Mouse (Mus musculus) heart, adult 2 months (tissue): ENCODE results near the gene Ugt2b36. TPM values are rescaled to one million over a fixed set of nuclear protein-coding genes. Genes with fewer than 3 reads are reported as not detected.

ENCODE experiments used
- DNase-seq, 2 experiments: peaks; one replicate each; pipeline ENCODE4 v3.0.0; 2021
- H3K27ac ChIP-seq: fragments of 200-600 bp; 2 replicates; pipeline ENCODE4 v1.8.1; 2022
- H3K27me3 ChIP-seq: fragments of 200-500 bp; 2 replicates; pipeline ENCODE4 v1.6.1; 2012; ENCODE audit warnings: mild to moderate bottlenecking, low read length, inconsistent platforms, mixed read lengths; ENCODE audit not compliant: control insufficient read depth, insufficient read depth
- H3K36me3 ChIP-seq: fragments of 200-500 bp; 2 replicates; pipeline ENCODE4 v1.6.1; 2012; ENCODE audit warnings: low read length, inconsistent platforms; ENCODE audit not compliant: control insufficient read depth, insufficient read depth
- H3K4me1 ChIP-seq: fragments of 200-500 bp; 2 replicates; pipeline ENCODE4 v1.6.1; 2011; ENCODE audit warnings: low read length; ENCODE audit not compliant: control insufficient read depth, insufficient read depth
- H3K4me3 ChIP-seq: fragments of 200-600 bp; 2 replicates; pipeline ENCODE4 v1.8.1; 2022
- H3K79me2 ChIP-seq: fragments of 200-500 bp; replicated peaks from 2 replicates; pipeline ENCODE4 v1.6.1; 2012; ENCODE audit warnings: mild to moderate bottlenecking, inconsistent platforms, low read length, moderate library complexity, mixed read lengths; ENCODE audit not compliant: control insufficient read depth, insufficient read depth
- H3K9ac ChIP-seq: fragments of 200-500 bp; 2 replicates; pipeline ENCODE4 v1.6.1; 2012; ENCODE audit warnings: low read depth, mild to moderate bottlenecking, control low read depth, inconsistent platforms, low read length, mixed read lengths
- CTCF ChIP-seq: fragments of 200-600 bp; IDR thresholded peaks from 2 replicates; pipeline ENCODE4 v1.8.1; 2022; ENCODE audit warnings: antibody characterized with exemption, mild to moderate bottlenecking, moderate library complexity
- EP300 ChIP-seq: fragments of 200-500 bp; IDR thresholded peaks from 2 replicates; pipeline ENCODE4 v1.6.1; 2011; ENCODE audit warnings: low read depth, low read length, control low read depth; ENCODE audit not compliant: insufficient read depth
- POLR2A ChIP-seq: fragments of 200-500 bp; IDR thresholded peaks from 2 replicates; pipeline ENCODE4 v1.6.1; 2011; ENCODE audit warnings: mild to moderate bottlenecking, low read depth, low read length, control low read depth; ENCODE audit not compliant: insufficient read depth
- WGBS: fragments of 180-500 bp; shearing (Covaris S2); methylation state at CpG from one replicate; pipeline ENCODE4 v1.1.7; 2018; 5-methylcytosine and 5-hydroxymethylcytosine counted together
- intact Hi-C: fragments of 180-260 bp; cut with DNase I; formaldehyde crosslinking; loops from one replicate; pipeline ENCODE4 v1.15.1; 2025
- polyA plus RNA-seq: library from polyadenylated mRNA; depleted of rRNA; stranded (reverse); fragments of >200 nt; gene quantifications from 2 replicates; pipeline ENCODE4 v1.2.3, GENCODE M21; 2012; rRNA removed
- total RNA-seq, 2 experiments: library from RNA; stranded (reverse); gene quantifications; 2 replicates each; pipeline ENCODE4 v1.2.3; 2021

Gene Ugt2b36
- total and polyA plus RNA-seq, 3 experiments: not detected

GRCm38 (mm10) chr5:87030624-87031023 lies 61.7 kb downstream of the Ugt2b36 start:
- 70% methylated on average over 1 of the region's 1 CpGs for WGBS
- no peaks in the 10 kb centered on the region for H3K79me2 ChIP-seq
- no peaks in the 10 kb centered on the region for H3K4me1 ChIP-seq
- no peaks in the 10 kb centered on the region for H3K36me3 ChIP-seq
- H3K4me3 ChIP-seq: no peak overlapping the region
- TF ChIP-seq EP300: no peak
- no peak for TF ChIP-seq CTCF
- TF ChIP-seq POLR2A: no peak
- no peak for DNase-seq
- no peak overlapping the region for H3K27ac ChIP-seq
- H3K9ac ChIP-seq: no peak overlapping the region
- no peaks in the 10 kb centered on the region for H3K27me3 ChIP-seq
- intact Hi-C loops: no loop called here

GRCm38 (mm10) chr5:87027359-87027758 lies 65.0 kb downstream of the Ugt2b36 start:
- Histone ChIP-seq H3K79me2 (no peaks in the 10 kb centered on the region), H3K9ac (no peak overlapping the region), H3K27me3 (no peaks in the 10 kb centered on the region), H3K4me3 (no peak overlapping the region), H3K4me1 (no peaks in the 10 kb centered on the region), H3K27ac (no peak overlapping the region), H3K36me3 (no peaks in the 10 kb centered on the region)
- DNase-seq: no peak
- WGBS: 51% methylated on average over 3 of the region's 3 CpGs
- no peak for TF ChIP-seq CTCF
- no peak for TF ChIP-seq EP300
- no peak for TF ChIP-seq POLR2A
- intact Hi-C loops: no loop called here

Other genes with a start within 250 kb of the Ugt2b36 start
- not detected for gene Ugt2b34, start 185.6 kb downstream of the Ugt2b36 start, total RNA-seq
- gene Ugt2b34, start 185.6 kb downstream of the Ugt2b36 start, polyA plus RNA-seq: 0.09 and 0.14 TPM in 2 replicates
- not detected for gene Ugt2b1, start 166.0 kb downstream of the Ugt2b36 start, total RNA-seq
- gene Ugt2b1, start 166.0 kb downstream of the Ugt2b36 start, polyA plus RNA-seq: 0.12 TPM in 1 of 2 replicates, not detected in the other
- not detected for gene Ugt2b35, start 91.7 kb downstream of the Ugt2b36 start, total RNA-seq
- gene Ugt2b35, start 91.7 kb downstream of the Ugt2b36 start, polyA plus RNA-seq: not detected in 2 replicates
- not detected for gene Ugt2b5, start 47.8 kb upstream of the Ugt2b36 start, total RNA-seq
- 0.18 TPM in 1 of 2 replicates, not detected in the other for gene Ugt2b5, start 47.8 kb upstream of the Ugt2b36 start, polyA plus RNA-seq
- gene Ugt2b37, start 162.2 kb upstream of the Ugt2b36 start, total RNA-seq: not detected
- gene Ugt2b37, start 162.2 kb upstream of the Ugt2b36 start, polyA plus RNA-seq: not detected in 2 replicates
- not detected for gene Ugt2a3, start 244.6 kb upstream of the Ugt2b36 start, total RNA-seq
- 0.06 TPM in 1 of 2 replicates, not detected in the other for gene Ugt2a3, start 244.6 kb upstream of the Ugt2b36 start, polyA plus RNA-seq